Mouse (Mus musculus) midbrain, postnatal 0 days (tissue): ENCODE data around the gene Rag1. TPM values are rescaled to one million over a fixed set of nuclear protein-coding genes. Genes with fewer than 3 reads are reported as not detected.

Source experiments
- ATAC-seq: fragments of 200-750 bp; cut with Nextera tagmentation; 2 replicates; pipeline ENCODE4 v1.8.0; 2017; ENCODE audit warnings: moderate number of reproducible peaks, mild to moderate bottlenecking, moderate TSS enrichment, moderate library complexity; ENCODE audit not compliant: low FRiP score
- DNase-seq: peaks from one replicate; pipeline ENCODE4 v3.0.0-alpha.2; 2015; ENCODE audit warnings: low spot score
- H3K27ac ChIP-seq: fragments of 300-500 bp; sonication (generic); 2 replicates; pipeline ENCODE4 v1.5.1; 2014; ENCODE audit warnings: low read depth, mild to moderate bottlenecking, low read length, mixed read lengths
- H3K27me3 ChIP-seq: fragments of 300-500 bp; sonication (generic); 2 replicates; pipeline ENCODE4 v1.6.1; 2014; ENCODE audit warnings: low read length, control low read depth, mixed read lengths; ENCODE audit not compliant: insufficient read depth
- H3K36me3 ChIP-seq: fragments of 300-500 bp; sonication (generic); 2 replicates; pipeline ENCODE4 v1.6.1; 2014; ENCODE audit warnings: low read length, control low read depth, mixed read lengths; ENCODE audit not compliant: insufficient read depth
- H3K4me1 ChIP-seq: fragments of 300-500 bp; sonication (generic); 2 replicates; pipeline ENCODE4 v1.6.1; 2014; ENCODE audit warnings: mild to moderate bottlenecking, control low read depth, antibody characterized with exemption, low read length, mixed read lengths; ENCODE audit not compliant: insufficient read depth
- H3K4me2 ChIP-seq: fragments of 300-500 bp; sonication (generic); 2 replicates; pipeline ENCODE4 v1.6.1; 2014; ENCODE audit warnings: low read depth, mild to moderate bottlenecking, low read length, mixed read lengths; ENCODE audit not compliant: poor library complexity, severe bottlenecking
- H3K4me3 ChIP-seq: fragments of 300-500 bp; sonication (generic); 2 replicates; pipeline ENCODE4 v1.5.1; 2014; ENCODE audit warnings: low read depth, mild to moderate bottlenecking, low read length, moderate library complexity
- H3K9ac ChIP-seq: fragments of 300-500 bp; sonication (generic); replicated peaks from 2 replicates; pipeline ENCODE4 v1.6.1; 2014; ENCODE audit warnings: mild to moderate bottlenecking, low read length, moderate library complexity, mixed read lengths; ENCODE audit not compliant: poor library complexity, severe bottlenecking
- H3K9me3 ChIP-seq: fragments of 300-500 bp; sonication (generic); 2 replicates; pipeline ENCODE4 v1.6.1; 2016; ENCODE audit warnings: low read length, control low read depth
- CTCF ChIP-seq: IDR thresholded peaks from 2 replicates; pipeline ENCODE4 v1.5.1; 2016; ENCODE audit warnings: antibody characterized with exemption, mild to moderate bottlenecking
- WGBS: fragments of 180-500 bp; shearing (Covaris S2); extraction: QIAGEN DNeasy Blood & Tissue Kit; methylation state at CpG from one replicate; pipeline ENCODE4 v1.1.7; 2014; 5-methylcytosine and 5-hydroxymethylcytosine counted together
- polyA plus RNA-seq: library from polyadenylated mRNA; unstranded; fragments of >200 nt; fragmentation: Nextera tagmentation; extraction: Ambion mirVana; gene quantifications from 2 replicates; pipeline ENCODE4 v1.2.1, GENCODE M21; 2015
- total RNA-seq: library from RNA; depleted of rRNA; stranded (reverse); fragments of >200 nt; gene quantifications from 2 replicates; pipeline ENCODE4 v1.2.3, GENCODE M21; 2014

The Rag1 gene
- total and polyA plus RNA-seq, 2 experiments from 2014 or later, result 0.04 to 0.27 TPM

DNA sequence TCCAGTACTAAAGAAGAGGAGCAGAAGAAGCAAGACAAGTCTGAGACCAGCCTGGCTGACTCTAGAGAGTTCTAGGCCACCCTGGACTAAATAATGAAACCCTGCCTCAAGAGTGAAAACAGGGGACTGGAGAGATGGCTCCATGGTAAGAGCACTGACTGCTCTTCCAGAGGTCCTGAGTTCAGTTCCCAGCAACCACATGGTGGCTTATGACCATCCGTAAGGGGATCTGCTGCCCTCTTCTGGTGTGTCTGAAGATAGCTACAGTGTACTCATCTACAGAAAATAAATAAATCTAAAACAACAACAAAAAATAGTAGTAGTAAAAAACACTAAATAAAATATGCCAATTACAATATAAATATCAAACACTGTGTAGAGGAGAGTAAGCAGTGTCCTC lies 3.5 kb downstream of the Rag1 start:
- DNase-seq (no peak), ATAC-seq (no peak)
- H3K27me3 ChIP-seq, result no peaks in the 10 kb centered on the region
- no peak overlapping the region for H3K4me2 ChIP-seq
- 0 out of 2 replicates have a peak, but pooled peaks have one; percentile 9 for TF ChIP-seq CTCF
- H3K9me3 ChIP-seq, result no peaks in the 10 kb centered on the region
- 86% methylated on average over 1 of the region's 1 CpGs for WGBS
- no peak overlapping the region for H3K27ac ChIP-seq
- no peak overlapping the region for H3K9ac ChIP-seq
- no peaks in the 10 kb centered on the region for H3K36me3 ChIP-seq
- H3K4me3 ChIP-seq, result no peak overlapping the region
- no peaks in the 10 kb centered on the region for H3K4me1 ChIP-seq

DNA sequence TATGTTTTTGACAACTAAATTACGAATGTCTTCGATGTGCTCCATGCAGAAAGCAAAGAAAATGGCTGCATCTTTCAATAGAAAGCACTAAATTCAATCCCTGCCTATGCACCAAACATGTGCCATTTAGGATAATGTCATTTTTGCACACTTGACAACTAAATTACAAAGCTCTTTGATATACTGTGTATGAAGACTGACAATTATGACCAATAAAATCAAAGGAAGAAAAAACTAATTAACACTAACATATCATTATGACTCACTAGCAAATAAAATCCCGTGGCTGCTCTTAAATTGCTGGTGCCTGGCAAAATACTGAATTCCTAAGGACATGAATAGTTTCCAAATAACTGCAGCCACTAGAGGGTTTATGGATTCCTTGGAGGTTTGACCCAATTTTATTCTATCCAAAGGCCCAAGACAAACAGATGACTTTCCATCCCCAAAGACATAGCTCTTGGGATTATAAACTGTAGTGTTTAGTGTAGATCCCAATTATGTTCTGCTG lies 9.4 kb downstream of the Rag1 start:
- DNase-seq, result no peak
- no peaks in the 10 kb centered on the region for H3K9me3 ChIP-seq
- no peak overlapping the region for H3K27ac ChIP-seq
- no peaks in the 10 kb centered on the region for H3K27me3 ChIP-seq
- 67% methylated on average over 3 of the region's 3 CpGs for WGBS
- H3K4me1 ChIP-seq, result no peaks in the 10 kb centered on the region
- ATAC-seq, result no peak
- H3K4me2 ChIP-seq, result no peak overlapping the region
- H3K4me3 ChIP-seq, result no peak overlapping the region
- no peak overlapping the region for H3K9ac ChIP-seq
- no peaks in the 10 kb centered on the region for H3K36me3 ChIP-seq
- TF ChIP-seq CTCF, result no peak

DNA sequence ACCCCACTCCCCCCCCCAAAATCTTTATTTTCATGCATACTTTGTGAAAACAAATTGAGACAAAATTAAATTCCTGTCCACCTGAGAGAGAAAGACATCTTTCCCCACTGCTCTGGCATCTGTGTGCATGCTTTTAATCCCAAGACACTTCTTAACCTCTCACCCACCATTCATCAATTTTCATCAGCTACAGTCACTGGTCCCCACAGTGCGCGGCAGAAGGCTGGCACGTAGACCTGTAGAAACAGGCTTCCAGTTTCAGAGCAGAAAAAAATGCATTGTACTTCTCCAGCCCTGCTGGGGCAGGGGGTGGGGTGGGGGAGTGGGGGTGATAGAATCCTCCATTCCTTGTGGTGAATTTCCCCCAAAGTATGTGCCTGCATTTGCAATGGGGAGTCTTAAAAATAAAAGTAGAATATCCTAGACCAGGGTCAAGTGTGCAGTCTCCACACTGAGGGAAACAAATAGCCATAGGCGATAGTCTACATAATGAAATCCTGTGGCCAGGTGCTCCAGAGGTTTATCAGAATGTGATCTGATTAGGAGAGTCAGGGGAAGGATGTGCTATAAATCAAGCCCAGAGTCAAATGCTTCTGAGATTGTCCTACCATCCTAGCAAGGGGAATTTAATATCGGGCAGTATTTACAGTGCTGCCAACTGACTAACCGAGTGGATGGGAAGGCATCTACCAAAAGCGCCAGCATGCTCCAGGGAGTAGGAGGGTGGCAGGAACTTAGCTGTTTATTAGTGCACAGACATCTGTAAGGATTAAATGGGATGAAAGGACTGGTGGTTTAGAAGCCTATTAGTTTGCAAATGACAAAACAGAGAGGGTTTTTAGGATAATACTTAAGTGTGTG lies 10.1 kb downstream of the Rag1 start:
- Histone ChIP-seq H3K36me3 (no peaks in the 10 kb centered on the region), H3K27ac (no peak overlapping the region), H3K4me2 (no peak overlapping the region), H3K9ac (no peak overlapping the region), H3K27me3 (no peaks in the 10 kb centered on the region), H3K4me3 (no peak overlapping the region), H3K4me1 (no peaks in the 10 kb centered on the region), H3K9me3 (no peaks in the 10 kb centered on the region)
- 50% methylated on average over 7 of the region's 7 CpGs for WGBS
- DNase-seq (no peak), ATAC-seq (no peak)
- TF ChIP-seq CTCF, result no peak

DNA sequence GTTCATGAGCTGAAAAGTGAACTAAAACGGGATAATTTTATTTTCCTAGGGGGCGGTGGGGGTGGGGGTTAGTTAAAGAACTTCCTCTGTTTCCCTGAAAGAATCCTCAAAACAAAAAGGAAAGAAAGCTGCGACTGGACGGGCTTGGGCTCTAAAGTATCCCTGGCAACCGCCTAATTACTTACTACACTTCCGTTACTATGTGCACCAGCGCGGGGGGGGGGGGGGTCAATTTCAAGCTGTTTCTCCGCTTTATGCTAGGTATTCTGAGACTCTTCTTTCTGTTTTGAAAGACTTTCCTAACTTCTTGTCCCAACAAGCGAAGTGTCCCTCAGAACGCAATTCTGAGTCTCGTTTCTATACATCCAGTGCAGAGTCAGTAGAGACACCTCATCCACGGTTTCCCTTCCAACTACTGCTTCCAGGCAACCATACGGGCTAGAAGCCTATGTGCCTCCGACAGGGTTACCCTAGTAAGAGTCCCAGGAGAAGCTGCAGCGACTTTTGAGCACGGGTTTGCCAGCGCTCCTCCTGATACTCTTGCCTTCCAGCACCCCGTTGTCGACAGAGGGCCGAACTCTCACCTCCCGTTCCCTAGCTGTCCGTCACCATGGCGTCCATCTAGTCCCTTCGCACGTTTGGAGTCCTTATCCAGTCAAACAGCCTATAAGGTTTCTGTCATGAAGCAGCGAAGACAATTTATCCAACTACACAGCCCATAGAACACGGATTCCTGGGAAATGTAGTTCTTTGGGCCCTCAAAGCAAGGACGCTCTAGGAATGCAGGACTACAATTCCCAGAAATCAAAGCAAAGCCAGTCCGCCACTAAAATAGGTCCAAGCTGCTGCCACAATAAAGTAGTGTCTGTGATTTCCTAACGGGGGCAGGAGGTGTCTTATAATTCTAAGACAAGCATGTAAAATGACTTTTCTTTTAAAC lies 20.7 kb downstream of the Rag1 start:
- peak overlapping the region; percentile 62 for H3K4me2 ChIP-seq
- TF ChIP-seq CTCF, result no peak; the same call in 1 of the 2 replicates
- no peaks in the 10 kb centered on the region for H3K36me3 ChIP-seq
- H3K9me3 ChIP-seq, result no peaks in the 10 kb centered on the region
- peak overlapping the region; percentile 54 for H3K9ac ChIP-seq
- WGBS, result 1% methylated on average over 31 of the region's 31 CpGs
- H3K4me3 ChIP-seq, result peak overlapping the region; percentile 50
- no peaks in the 10 kb centered on the region for H3K27me3 ChIP-seq
- 0 out of 2 replicates have a peak, but pooled peaks cover 5% of the 10 kb centered on the region for H3K4me1 ChIP-seq
- peak overlapping the region; percentile 60 for H3K27ac ChIP-seq
- DNase-seq (peak; percentile 98), ATAC-seq (peak; percentile 99)

DNA sequence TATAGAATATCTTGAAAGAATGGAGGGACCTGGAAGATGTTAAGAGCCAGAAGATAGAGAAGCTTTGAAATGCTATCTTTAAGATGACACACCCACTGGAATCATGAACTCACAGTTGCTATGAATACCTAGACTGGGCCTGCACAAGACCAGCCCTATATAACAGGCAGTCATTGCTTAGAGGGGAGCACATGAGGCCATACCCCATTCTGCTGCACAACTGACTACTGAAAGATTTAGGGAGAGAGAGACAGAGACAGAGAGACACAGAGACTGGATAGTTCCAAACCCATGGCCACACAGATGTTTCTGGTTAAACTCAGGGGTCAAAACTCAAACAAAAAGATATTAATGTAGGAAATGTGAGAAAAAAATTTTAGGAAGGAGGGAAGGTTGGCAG lies 22.1 kb downstream of the Rag1 start:
- Histone ChIP-seq H3K4me1 (0 out of 2 replicates have a peak, but pooled peaks cover 5% of the 10 kb centered on the region), H3K4me2 (no peak overlapping the region), H3K36me3 (no peaks in the 10 kb centered on the region), H3K9ac (no peak overlapping the region), H3K27ac (no peak overlapping the region), H3K4me3 (no peak overlapping the region), H3K9me3 (no peaks in the 10 kb centered on the region), H3K27me3 (no peaks in the 10 kb centered on the region)
- no peak for ATAC-seq
- no peak for TF ChIP-seq CTCF
- no peak for DNase-seq
